Mouse (Mus musculus): ENCODE measurements around the gene Fbxl16. TPM values are rescaled to one million over a fixed set of nuclear protein-coding genes. Genes with fewer than 3 reads are reported as not detected.
A peak's percentile ranks its signal among the peaks of the same experiment; 100 is the strongest.

Fbxl16 gene
- not detected in 2 replicates for total RNA-seq (2012; rRNA removed)
- total RNA-seq (2014; rRNA removed): not detected in 2 replicates
- not detected in 2 replicates for polyA plus RNA-seq (2012; ENCODE audit: insufficient read length, low read depth)

DNA sequence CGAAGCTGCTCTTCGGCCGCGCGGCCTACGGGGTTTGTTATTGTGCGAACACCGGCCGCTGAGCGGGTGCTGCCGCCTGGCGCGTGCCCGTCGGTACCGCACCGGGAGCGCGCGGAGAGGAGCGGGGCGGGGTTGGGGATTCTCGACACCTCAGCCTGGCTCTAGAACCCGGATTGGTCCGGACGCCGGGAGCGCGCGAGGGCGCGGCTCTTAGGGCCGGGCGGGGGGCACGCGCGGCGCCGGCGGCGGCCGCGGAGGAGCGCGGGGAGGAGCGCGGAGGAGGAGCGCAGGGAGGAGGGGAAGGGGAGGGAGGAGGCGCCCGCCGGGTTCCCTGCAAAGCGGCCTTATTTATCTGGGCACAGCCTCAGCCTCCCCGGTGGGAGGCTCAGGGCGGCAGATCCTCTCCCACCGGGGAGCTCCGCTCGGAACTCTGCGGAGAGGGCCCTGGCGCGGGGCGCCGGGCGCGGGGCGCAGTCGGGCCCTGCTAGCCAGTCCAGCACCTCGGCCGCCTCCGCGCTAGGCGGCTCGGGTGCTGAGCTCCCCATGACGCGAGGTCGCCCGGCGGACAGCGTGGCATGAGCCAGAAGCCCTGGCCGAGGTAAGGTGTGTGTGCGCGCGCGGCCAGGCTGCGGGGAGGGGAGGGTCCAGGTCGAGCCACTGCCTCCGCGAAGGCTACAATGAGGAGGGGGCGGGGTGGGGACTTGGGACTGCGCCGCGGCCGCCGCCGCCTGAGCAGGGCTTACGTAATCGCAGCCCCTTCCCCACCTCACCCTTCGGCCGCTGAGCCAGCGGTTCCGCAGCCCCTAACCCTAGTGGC, at the start of gene Fbxl16:
Fbxl16 (plus strand) TSS at position 297 of the 817 bp plus-strand sequence.
- H3K79me2 ChIP-seq (replicated peaks; ENCODE audit: control insufficient read depth, extremely low read depth, insufficient read depth, poor library complexity, severe bottlenecking): no peaks in the 10 kb centered on the region
- no peak within 1 kb of the TSS for H3K27ac ChIP-seq (ENCODE audit: insufficient read depth, low read depth)
- H3K4me2 ChIP-seq (ENCODE audit: insufficient read depth, low read depth, poor library complexity, severe bottlenecking): no peak within 1 kb of the TSS
- in situ Hi-C loops (cut with MboI; ENCODE audit: low pct_ligation_motif_present, low pct_unique_long_range_greater_than_20kb, low sequenced_read_pairs) (no loop called here), dilution Hi-C loops (cut with MboI; ENCODE audit: extremely low pct_ligation_motif_present, extremely low pct_unique_long_range_greater_than_20kb, low sequenced_read_pairs) (no loop called here)
- no peaks in the 10 kb centered on the region for H3K9me3 ChIP-seq (replicated peaks; ENCODE audit: low read length)
- H3K36me3 ChIP-seq (replicated peaks in 1 of 2; ENCODE audit: control insufficient read depth in 1 of 2, insufficient read depth in 1 of 2, low read length in 1 of 2): no peaks in the 10 kb centered on the region
- TF ChIP-seq MEF2A (IDR thresholded peaks at IDR 0.05; ENCODE audit: borderline replicate concordance, low read depth, low read length): no peak
- peak in 1 of 2 experiments; percentile 0; a peak in 1 of 4 replicates for TF ChIP-seq CTCF (conservative IDR thresholded peaks at IDR 0.05 in 1 of 2, IDR thresholded peaks at IDR 0.05 in 1 of 2; ENCODE audit: low read depth in 2 of 2, low read length in 2 of 2)
- peaks cover 74% of the 10 kb centered on the region for H3K27me3 ChIP-seq (replicated peaks)
- DNase-seq (ENCODE audit: extremely low read depth): no peak
- H3K4me1 ChIP-seq (ENCODE audit: control insufficient read depth in 1 of 2, insufficient read depth in 2 of 2): no peaks in the 10 kb centered on the region
- H3K9ac ChIP-seq (ENCODE audit: insufficient read depth, low read depth): no peak within 1 kb of the TSS
- no peak within 1 kb of the TSS for H3K4me3 ChIP-seq (replicated peaks in 1 of 3; ENCODE audit: low read depth in 2 of 3, low read length in 2 of 3, poor library complexity in 1 of 3)

- Histone ChIP-seq H3K79me2 (replicated peaks; ENCODE audit: control insufficient read depth, extremely low read depth, insufficient read depth, poor library complexity, severe bottlenecking) (no peaks in the 10 kb centered on the region), H3K27me3 (replicated peaks) (peaks cover 86% of the 10 kb centered on the region), H3K4me3 (replicated peaks in 1 of 3; ENCODE audit: low read depth in 2 of 3, low read length in 2 of 3, poor library complexity in 1 of 3) (no peak overlapping the region), H3K9ac (ENCODE audit: insufficient read depth, low read depth) (no peak overlapping the region), H3K9me3 (replicated peaks; ENCODE audit: low read length) (no peaks in the 10 kb centered on the region), H3K4me1 (ENCODE audit: control insufficient read depth in 1 of 2, insufficient read depth in 2 of 2) (no peaks in the 10 kb centered on the region), H3K27ac (ENCODE audit: insufficient read depth, low read depth) (no peak overlapping the region), H3K36me3 (replicated peaks in 1 of 2; ENCODE audit: control insufficient read depth in 1 of 2, insufficient read depth in 1 of 2, low read length in 1 of 2) (no peaks in the 10 kb centered on the region), H3K4me2 (ENCODE audit: insufficient read depth, low read depth, poor library complexity, severe bottlenecking) (no peak overlapping the region)
- in situ Hi-C loops (cut with MboI; ENCODE audit: low pct_ligation_motif_present, low pct_unique_long_range_greater_than_20kb, low sequenced_read_pairs): no loop called here
- dilution Hi-C loops (cut with MboI; ENCODE audit: extremely low pct_ligation_motif_present, extremely low pct_unique_long_range_greater_than_20kb, low sequenced_read_pairs): no loop called here
- no peak for DNase-seq (ENCODE audit: extremely low read depth)
- TF ChIP-seq CTCF (conservative IDR thresholded peaks at IDR 0.05 in 1 of 2, IDR thresholded peaks at IDR 0.05 in 1 of 2; ENCODE audit: low read depth in 2 of 2, low read length in 2 of 2) (no peak), ZNF384 (IDR thresholded peaks at IDR 0.05; ENCODE audit: low read depth, low read length) (no peak), POLR2A (IDR thresholded peaks at IDR 0.05; ENCODE audit: low read depth, low read length) (no peak), JUN (IDR thresholded peaks at IDR 0.05; ENCODE audit: insufficient read depth, low read depth, low read length) (no peak), CHD2 (IDR thresholded peaks at IDR 0.05; ENCODE audit: low read length) (no peak), IRF4 (IDR thresholded peaks at IDR 0.05; ENCODE audit: low read depth, low read length) (no peak), RCOR1 (conservative IDR thresholded peaks at IDR 0.05; ENCODE audit: low read depth, low read length) (no peak), RAD21 (IDR thresholded peaks at IDR 0.05; ENCODE audit: low read depth, low read length) (no peak), E2F4 (IDR thresholded peaks at IDR 0.05; ENCODE audit: insufficient replicate concordance, low read depth, low read length) (no peak), MEF2A (IDR thresholded peaks at IDR 0.05; ENCODE audit: borderline replicate concordance, low read depth, low read length) (no peak), MYC (IDR thresholded peaks at IDR 0.05; ENCODE audit: low read depth, low read length) (no peak)
Measured at GRCm38 (mm10) chr17:25760148-25760547, 48.7 kb upstream of the Fbxl16 start.

DNA sequence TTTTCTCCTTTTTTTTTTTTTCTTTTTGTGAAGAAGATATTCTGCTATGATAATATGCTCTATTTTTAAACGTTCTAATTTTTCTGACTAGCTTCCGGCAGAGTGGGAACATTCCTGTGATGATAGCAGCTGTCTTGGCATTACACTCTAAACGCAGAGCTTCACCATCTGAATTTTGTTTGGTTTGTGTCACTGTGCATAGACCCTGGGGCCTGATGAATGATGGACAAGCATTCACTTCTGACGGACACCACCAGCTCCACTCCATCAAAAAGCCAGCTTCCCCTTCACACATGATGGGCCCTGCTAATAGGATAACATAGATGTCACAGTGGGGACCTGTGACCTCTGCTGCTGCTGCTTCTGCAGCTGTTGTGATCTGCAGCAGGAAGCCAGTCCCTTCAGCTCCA, 47.3 kb upstream of the Fbxl16 start:
- Histone ChIP-seq H3K36me3 (replicated peaks in 1 of 2; ENCODE audit: control insufficient read depth in 1 of 2, insufficient read depth in 1 of 2, low read length in 1 of 2) (no peaks in the 10 kb centered on the region), H3K9ac (ENCODE audit: insufficient read depth, low read depth) (no peak overlapping the region), H3K4me3 (replicated peaks in 1 of 3; ENCODE audit: low read depth in 2 of 3, low read length in 2 of 3, poor library complexity in 1 of 3) (no peak overlapping the region), H3K4me1 (ENCODE audit: control insufficient read depth in 1 of 2, insufficient read depth in 2 of 2) (no peaks in the 10 kb centered on the region), H3K79me2 (replicated peaks; ENCODE audit: control insufficient read depth, extremely low read depth, insufficient read depth, poor library complexity, severe bottlenecking) (no peaks in the 10 kb centered on the region), H3K27ac (ENCODE audit: insufficient read depth, low read depth) (no peak overlapping the region), H3K9me3 (replicated peaks; ENCODE audit: low read length) (no peaks in the 10 kb centered on the region), H3K27me3 (replicated peaks) (peaks cover 84% of the 10 kb centered on the region), H3K4me2 (ENCODE audit: insufficient read depth, low read depth, poor library complexity, severe bottlenecking) (no peak overlapping the region)
- no peak for DNase-seq (ENCODE audit: extremely low read depth)
- dilution Hi-C loops (cut with MboI; ENCODE audit: extremely low pct_ligation_motif_present, extremely low pct_unique_long_range_greater_than_20kb, low sequenced_read_pairs) (no loop called here), in situ Hi-C loops (cut with MboI; ENCODE audit: low pct_ligation_motif_present, low pct_unique_long_range_greater_than_20kb, low sequenced_read_pairs) (no loop called here)
- TF ChIP-seq MYC (IDR thresholded peaks at IDR 0.05; ENCODE audit: low read depth, low read length): no peak
- TF ChIP-seq ETS1 (conservative IDR thresholded peaks at IDR 0.05; ENCODE audit: low read depth, low read length): no peak
- TF ChIP-seq SMC3 (IDR thresholded peaks at IDR 0.05; ENCODE audit: low read depth, low read length): no peak
- TF ChIP-seq RAD21 (IDR thresholded peaks at IDR 0.05; ENCODE audit: low read depth, low read length): no peak
- TF ChIP-seq IRF4 (IDR thresholded peaks at IDR 0.05; ENCODE audit: low read depth, low read length): no peak
- TF ChIP-seq USF1 (IDR thresholded peaks at IDR 0.05; ENCODE audit: low read depth, low read length): no peak
- no peak for TF ChIP-seq BHLHE40 (IDR thresholded peaks at IDR 0.05; ENCODE audit: low read depth, low read length)
- no peak for TF ChIP-seq ELF1 (IDR thresholded peaks at IDR 0.05; ENCODE audit: low read depth, low read length)
- no peak for TF ChIP-seq RCOR1 (conservative IDR thresholded peaks at IDR 0.05; ENCODE audit: low read depth, low read length)
- TF ChIP-seq MAZ (IDR thresholded peaks at IDR 0.05; ENCODE audit: low read depth, low read length): no peak
- no peak for TF ChIP-seq ZNF384 (IDR thresholded peaks at IDR 0.05; ENCODE audit: low read depth, low read length)
- TF ChIP-seq TCF12 (IDR thresholded peaks at IDR 0.05; ENCODE audit: low read depth, low read length): no peak
- no peak for TF ChIP-seq JUND (conservative IDR thresholded peaks at IDR 0.05; ENCODE audit: low read depth, low read length)
- TF ChIP-seq SIN3A (IDR thresholded peaks at IDR 0.05; ENCODE audit: low read length): no peak
- TF ChIP-seq PAX5 (IDR thresholded peaks at IDR 0.05; ENCODE audit: low read length): no peak
- TF ChIP-seq KAT2A (IDR thresholded peaks at IDR 0.05; ENCODE audit: insufficient replicate concordance, low read length): no peak
- no peak for TF ChIP-seq E2F4 (IDR thresholded peaks at IDR 0.05; ENCODE audit: insufficient replicate concordance, low read depth, low read length)
- no peak for TF ChIP-seq POLR2A (IDR thresholded peaks at IDR 0.05; ENCODE audit: low read depth, low read length)

Measured in CH12.LX (cell line).